Mouse (Mus musculus) brain, embryonic 18.5 days (tissue): Measurements from ENCODE around the gene Agbl3.

Experiments used
- DNase-seq: peaks from one replicate; pipeline ENCODE4 v3.0.0-alpha.2; 2012; ENCODE audit warnings: low read depth, low spot score

The Agbl3 gene

DNA sequence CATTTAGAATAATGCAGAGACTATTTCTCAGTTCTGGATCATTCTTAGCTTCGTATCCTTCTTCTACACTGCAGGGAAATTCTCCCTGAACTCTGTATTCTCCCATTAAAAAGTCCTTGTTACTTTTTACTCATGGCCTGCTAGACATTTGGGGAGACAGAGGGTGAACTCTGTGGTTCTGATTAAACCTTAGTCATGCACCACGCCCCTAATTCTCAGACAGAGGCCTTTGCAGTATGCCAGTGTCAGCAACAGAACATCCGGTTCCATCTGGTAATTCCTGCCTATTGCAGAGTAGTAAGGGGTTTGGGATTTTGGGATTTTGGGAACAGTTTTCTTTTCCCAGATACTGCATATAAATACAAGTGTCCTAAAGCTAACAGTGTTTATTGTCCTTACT is 16.6 kb downstream of the Agbl3 start:
- no peak for DNase-seq

DNA sequence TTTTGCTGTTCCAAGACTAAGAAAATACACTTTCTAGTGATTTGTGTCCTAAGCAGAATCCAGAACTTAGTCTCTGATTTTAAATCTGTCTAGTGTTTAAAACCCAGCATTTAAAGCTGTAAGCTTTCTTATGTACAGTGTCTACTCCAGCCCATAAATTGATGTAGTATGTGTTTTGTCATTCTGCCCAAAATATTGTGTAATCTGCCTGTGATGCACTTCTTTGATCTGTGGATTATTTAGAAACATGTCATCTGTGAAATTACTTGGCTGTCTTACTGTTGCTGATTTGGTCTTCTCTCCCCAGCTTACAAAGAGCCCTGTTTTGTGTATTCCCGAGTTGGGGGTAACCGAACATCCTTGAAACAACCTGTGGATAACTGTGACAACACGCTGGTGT is 17.7 kb downstream of the Agbl3 start:
- no peak for DNase-seq

DNA sequence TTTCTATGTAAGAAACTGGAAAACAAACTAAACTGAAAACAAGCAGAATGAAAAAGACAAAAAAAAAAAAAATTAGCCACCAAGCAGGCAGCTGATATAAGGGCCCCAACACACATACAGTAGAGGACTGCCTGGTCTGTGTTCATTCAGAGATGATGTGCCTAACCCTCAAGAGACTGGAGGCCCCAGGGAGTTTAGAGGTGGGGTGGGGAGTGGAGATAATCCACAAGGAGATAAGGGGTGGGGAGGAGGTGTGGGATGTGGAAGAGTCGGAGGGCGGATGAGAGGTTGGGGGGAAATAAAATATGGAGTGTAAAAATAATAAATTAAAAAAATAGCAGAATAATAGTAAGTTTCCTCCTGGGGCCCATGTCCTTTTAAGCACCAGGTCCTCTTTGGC is 25.4 kb downstream of the Agbl3 start:
- no peak for DNase-seq

DNA sequence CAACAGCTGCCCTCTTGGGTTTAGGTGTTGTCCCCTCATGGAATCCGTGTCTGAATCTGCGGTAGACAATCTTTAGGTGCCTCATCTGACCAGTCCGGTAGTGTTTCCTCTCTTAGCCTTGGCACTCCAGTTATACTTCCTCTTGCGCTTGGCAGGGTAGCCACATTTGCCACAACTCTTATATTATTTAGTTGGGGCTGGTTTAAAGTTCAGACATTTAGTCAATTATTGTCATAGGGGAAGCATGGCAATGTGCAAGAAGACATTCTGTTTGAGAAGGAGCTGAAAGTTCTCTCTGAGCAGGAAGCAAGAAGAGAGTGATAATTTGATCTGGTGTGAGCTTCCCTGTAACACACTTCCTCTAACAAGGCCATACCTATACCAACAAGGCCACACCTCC is 30.4 kb downstream of the Agbl3 start:
- no peak for DNase-seq

DNA sequence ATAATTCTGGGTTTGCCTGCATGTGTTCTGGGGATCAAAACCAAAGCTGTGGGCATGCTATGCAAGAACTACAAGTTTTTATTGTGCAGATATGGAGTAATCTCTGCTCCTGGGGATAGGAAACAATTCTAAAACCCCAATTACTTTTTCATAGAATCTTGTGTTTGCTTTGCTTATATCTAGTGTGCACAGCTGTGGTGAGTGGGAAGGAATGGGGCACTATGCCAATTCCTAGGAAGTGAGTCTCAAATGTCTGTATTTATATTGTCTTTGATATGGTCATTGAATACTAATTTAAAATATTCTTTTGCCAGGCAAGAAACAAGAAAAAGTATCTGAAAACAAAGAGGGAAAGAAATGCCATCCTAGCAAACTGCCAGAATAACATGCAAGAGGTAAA is 44.2 kb downstream of the Agbl3 start:
- no peak for DNase-seq

DNA sequence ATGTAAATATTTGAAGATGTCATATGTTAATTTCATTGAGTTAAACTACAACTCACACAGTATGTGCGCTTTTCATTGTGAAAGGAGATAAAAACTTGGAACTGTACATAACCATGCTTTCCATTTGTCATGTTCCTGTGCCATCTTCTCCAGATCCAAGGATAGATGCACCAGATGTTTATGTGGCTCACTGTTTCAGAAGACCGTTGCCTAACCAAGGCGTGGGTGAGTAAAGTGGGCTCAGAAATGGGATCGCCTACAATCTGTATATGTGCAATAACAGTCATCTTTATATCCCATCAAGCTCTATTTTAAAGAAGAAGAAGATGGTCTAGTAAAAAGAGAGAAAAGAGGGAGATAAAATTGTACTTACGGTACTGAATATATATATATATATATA is 52.1 kb downstream of the Agbl3 start:
- DNase-seq: no peak

DNA sequence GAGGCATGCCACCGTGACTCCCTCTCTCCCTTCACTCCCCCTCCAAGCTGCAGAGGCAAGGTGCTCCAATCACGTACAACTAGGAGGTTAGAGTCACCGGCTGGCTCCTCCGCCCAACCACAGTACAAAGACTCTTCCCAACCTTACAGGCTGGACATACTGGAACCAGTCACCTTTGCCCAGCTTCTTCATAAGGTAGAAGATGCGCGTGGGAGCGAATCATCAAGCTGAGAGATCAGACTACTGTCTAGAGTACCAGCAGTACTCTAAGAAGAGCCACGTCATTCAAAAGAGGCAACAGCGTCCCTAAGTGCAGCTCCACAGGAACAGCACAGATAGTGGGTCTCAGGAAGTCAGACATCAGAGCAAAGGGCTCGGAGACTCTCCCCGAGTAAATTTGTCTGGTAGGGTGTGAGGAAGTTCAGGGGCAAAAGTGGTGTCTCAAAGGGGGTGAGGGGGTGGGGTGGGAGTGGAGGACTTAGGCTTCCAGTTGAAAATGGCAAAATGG is 81.4 kb downstream of the Agbl3 start:
- no peak for DNase-seq

DNA sequence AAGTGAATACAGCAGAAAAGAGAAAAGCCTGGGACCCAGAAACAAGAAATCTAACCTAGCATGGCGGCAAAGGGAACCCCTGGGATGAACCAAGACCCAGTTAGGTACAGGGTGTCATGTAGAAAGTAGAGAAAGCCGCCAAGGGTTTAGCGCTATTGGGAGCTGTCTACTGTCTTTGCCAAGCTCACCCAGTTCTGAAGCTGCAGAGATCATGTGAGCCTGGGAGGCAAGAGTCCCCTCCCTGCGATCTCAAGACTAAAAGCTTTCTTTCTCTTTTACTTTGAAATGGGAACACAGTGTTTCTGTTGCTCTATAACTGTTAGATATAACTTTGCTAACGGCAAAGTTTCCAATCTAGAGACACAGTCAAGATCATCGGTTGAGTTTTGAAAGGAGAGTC is 82.1 kb downstream of the Agbl3 start:
- DNase-seq: no peak

DNA sequence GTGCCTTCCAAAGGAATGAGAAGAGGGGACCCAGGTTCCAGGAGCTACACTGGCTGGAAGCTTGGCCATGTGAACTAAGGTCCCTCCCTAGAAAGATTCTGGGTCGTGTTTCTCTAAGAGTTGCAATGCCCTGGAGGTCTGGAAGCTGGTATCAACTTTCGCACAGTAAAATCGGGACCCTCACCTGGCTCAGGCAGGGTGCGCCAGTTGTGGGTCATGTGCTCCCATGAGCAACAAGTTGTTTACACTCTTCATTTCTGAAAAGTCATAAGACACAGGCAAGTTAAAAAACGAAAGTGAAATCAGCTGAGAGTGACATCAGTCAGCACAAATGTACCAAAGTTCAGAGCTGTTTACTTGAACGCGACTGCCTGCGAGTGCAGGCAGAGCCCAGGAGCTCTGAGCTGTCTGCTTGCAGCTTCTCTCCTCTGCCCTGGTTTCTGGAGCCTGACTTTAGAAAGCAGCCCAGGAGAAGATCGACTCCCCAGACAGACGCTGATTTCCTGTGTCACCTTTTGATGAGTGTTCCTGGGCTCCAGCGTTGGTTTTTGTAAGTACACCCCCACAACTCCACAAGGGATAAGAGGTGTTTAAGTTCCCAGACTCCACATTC is 82.7 kb downstream of the Agbl3 start, which contains the start of gene Tmem140:
Gene Tmem140 (plus strand): TSS at position 356 of the 613 bp plus-strand sequence.
- no peak for DNase-seq

DNA sequence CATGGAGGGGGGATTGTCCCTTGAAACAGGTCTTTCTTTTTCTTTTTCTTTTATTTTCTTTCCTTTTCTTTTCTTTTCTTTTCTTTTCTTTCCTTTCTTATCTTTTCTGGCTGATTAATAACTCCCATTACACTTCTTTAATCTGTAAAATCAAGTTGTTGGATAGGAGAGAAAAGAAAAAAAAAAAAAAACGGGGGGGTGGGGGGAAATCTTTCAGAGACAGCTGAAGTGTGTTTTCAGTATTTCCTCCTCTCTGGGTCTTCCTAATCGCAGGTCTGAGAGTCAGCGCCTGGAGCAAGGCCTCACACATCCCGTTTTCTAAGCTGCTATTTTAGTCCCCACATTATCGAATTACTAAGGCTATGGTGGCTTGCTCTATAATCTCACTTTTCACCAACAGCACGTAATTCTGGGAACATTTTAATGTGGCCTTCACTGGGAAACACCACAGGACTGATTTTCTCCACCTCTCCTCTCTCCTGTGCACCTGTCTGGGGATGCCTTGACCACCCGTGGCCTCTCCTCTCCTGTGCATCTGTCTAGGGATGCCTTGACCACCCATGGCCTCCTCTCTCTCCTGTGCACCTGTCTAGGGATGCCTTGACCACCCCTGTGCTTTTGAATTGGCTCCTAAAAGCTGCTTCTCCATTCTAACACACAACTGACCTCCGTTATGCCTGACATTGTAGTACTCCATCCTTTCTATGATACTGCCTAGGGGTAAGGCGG is 83.7 kb downstream of the Agbl3 start:
- no peak for DNase-seq

DNA sequence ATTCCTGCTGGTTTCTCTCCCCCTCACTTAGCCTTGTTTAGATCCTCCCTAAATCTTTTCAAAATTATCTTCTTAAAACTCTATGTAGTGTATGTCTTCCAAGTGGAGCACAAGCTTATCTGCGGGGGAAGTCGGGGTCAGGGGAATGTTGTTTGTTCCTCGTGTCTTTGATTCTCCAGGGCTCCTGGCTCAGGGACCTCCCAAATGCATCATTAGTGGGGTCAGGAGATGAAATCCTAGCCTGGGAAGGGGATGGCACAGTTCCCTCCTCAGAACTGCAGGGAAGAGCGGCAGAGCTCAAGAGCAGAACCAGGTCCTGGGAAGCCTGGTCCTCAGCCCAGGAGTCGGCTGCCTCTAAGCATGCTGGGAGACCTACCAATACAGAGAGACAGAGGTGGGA is 85.0 kb downstream of the Agbl3 start:
- DNase-seq: no peak

DNA sequence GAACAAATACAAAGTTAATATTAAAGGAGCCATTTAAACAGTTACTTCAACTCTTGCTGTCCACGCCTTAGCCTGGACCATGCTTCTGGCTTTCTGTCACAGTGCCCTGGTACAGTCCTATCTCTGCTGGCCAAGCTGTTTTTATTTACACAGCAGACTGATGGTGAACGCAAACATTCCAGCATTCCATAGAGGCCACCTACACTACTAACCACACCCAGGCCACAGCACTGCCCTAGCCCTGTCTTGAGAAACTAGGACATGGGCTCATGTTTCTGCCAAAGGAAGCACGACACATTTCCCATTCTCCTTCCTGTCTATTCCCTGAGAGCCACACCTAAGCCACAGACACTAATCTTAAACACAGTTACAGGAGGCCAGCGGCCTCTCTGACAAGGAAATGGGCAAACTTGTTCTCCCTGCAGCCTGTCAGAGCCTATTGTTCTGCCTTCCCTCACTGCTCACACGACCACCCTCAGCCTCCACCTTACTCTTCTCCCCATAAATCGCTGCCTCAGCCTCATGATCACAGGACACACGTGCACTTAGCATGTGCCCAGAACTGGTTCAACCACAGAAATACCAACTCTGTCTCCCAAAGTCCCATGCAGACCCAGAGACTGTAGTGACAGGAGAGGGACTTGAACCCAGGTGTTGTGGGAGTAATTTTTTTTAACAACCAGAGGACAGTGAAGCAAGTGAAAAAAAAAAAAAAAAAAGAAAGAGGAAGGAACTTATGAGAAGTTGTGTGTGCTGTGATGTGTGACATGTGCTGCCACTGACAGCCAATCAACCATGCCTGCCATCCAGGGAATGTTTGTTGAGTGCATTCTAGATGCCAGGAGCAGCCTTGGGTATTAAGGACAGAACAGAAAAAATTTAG is 85.7 kb downstream of the Agbl3 start:
- DNase-seq: no peak

DNA sequence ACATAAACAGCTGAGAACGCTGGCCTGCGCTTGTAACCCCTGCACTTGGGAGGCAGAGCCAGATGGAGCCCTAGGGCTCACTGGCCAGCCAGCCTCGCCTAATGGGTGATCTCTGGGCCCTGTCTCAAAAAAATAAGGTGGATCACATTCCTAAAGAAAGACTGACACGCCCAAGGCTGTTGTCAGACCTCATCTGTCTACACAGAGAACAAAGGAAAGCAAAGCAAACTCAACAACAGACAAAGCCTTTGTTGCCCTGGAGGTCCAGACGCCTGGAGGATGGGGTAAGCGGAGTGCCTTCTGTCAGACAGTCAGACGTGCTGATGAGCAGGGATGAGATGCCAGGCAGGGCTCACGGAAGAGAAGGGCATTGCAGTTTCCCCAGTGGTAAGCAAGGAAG is 86.6 kb downstream of the Agbl3 start:
- DNase-seq: no peak

DNA sequence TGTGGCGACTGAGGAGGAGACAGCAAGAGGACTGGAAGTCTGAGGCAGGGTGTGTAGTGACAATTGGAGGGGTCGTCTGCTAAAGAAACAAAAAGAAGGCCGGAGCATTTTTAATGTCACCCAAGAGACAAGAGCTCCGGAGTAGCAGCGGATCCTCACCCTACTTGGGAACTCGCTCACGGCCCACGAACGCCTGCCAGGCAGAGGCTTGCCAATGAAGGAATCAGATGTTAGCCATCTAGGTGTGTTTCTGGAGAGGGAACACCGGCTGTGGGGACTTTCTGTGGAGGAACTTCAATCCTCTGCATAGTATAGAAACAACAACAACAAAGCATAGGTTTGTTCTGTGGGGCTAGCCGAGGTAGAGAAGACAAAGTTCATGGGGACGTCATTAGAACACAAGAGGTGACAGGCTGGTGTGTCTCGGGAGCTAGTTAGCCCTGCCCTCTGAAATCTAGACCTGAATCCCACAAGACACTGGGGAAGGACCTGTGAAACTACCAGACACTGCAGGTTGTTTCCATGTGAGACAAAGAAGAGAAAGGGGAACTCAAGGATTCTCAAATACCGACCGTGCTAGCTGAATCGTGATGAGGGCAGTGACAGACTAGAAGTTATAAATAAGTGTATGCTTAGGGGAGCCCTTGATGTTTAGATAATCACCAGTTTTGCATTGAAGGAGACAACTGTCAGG is 87.2 kb downstream of the Agbl3 start:
- no peak for DNase-seq

DNA sequence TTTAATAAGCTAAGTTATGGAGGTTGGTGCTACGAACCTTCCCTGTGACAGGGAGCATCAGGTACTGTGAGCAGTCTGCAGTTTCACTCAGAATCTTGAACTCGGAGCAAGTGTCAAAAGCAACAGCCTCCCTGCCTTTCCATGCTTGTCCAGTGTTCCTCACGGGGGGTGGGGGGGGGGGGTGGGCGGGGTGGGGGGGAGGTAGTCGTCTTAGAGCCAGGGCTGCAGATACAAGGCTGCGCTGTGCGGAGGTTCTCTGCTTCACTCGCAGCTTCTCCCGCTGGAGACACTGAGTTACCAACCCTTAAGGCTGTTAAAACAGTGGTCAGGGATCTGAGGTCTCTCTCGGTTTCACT is 87.7 kb downstream of the Agbl3 start:
- DNase-seq: no peak

DNA sequence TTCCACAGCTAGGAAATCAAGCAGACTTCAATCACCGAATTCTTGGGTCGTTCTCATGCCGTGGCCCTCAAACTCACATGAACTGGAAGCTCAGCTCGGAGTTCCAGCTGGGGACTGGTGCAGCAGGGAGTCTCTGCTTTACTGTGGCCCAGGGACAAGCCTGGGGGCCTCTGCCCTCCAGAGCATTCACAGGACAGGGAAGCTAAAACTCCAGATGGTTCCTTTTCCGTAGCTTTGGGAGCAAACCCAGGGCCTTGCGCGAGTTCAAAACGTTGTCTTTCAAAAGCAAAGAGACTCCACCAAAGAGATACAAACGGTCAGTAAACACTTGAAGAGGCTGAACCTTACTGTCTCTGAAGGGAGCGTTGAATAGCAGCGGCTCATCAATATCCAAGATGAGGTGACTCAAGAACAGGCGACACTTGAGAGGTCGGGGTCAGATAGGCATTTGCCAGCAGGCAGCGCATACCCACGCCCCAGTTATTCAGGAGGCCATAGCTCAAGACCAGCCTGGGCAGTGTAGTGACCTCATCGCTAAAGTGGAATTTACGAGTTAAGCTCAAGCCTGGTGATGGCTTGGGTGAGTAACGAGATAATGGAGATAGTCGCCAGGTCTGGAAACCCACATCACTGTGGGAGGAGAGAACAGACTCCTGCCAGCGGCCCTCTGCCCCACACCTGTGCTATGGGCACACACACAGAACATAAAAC is 88.4 kb downstream of the Agbl3 start:
- DNase-seq: no peak

DNA sequence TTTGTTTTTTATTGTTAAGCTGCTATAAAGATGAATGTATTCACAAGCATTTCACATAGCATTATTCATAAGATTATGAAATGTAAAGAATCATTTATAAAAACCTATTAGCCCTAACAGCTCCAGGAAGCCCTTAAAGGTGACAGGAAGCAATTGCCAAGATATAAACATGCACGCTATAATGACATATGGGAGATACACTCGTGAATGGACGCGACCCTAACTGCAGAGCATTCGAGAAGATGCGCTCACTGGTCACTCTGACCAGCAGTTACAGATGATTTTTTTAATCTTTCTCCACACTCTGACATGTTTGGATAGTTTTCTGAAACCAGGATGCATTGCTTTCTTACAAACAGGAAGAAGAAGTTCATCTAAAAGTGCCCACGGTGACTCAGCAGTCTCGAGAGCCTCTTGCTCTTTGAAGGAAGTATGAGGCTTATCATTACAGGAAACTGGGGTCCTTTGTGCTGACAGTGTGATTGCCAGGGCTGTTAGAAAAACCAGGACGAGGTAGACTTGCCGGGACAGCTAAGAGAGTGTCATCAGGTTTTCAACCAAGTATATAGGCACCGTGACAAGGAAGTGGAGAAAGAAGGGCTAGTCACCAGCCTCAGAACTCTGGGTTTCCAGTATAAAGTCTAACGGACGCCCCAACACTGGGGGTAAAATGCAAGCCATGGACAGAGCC is 89.1 kb downstream of the Agbl3 start:
- DNase-seq: no peak

DNA sequence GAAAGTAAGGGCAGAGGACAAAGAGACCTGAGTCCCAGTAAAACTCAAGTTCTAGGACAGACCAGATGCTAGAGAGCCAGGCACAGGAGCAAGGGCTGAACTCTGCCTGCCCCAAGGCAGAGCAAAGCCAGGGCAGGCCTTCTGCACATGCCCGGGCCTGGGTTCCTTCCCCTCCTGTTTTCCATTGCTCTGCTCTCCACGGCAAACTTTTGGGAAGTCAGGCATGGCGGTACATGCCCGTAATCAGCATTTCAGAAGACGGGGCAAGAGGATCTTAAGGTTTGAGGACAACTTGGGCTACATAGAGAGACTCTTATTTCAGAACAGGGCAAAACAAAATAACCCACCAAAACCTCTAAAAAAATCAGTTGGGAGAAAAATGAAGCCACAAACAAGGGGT is 89.9 kb downstream of the Agbl3 start:
- no peak for DNase-seq

DNA sequence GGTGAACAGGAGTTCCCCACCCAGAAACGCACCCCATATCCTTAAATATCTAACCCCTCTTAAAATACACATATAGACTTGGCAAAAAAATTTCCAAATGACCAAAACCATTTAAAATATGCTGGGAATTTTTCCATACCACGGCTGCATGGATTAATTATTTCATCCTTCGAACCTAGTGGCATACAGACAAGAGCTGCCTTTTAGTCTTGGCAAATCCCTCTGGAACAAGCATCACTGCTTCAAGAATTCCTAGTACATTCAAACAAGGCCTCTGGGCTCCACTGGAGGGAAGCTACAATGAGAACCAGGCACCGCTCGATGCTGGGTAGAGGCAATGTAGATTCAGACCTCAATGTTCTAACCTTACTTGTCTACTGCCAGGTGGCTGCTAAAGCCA is 90.5 kb downstream of the Agbl3 start:
- DNase-seq: no peak

DNA sequence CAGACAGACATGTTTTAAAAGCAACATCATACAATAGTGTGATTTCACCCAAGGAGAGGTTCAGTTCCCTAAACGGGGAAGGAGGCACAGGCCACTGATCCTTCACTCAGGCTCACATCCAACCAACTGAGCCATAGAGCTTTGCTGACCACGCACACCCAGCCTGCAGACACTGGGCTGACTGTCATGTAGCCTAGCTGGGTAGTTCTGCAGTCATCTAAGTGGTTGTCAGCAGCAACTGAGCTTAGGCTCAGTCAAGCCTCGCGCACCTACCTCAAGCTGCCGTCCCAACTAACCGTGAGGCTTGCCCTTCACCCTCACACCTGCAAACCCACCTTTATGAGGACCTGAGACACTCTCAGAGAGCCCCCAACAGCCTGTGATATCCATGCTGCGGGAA is 91.7 kb downstream of the Agbl3 start:
- no peak for DNase-seq

DNA sequence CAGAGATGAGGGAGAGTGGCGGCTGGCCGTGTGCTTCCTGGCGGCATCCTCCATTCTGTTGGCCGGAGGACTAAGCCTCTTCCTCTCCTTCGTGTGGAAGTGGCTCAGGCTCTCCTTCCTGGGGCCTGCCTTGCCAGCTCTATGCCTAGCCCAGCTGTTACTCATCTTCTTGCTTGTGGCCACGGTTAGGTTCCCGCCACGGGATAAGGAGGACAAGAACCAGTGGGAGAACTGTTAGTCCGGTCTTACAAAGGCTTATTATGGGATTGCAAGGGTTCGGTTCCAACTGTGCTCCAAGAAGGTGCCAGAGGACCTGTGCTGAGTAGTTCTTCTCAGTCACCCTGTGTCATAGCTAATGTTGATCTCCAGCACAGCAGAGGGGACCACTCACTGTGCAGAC is 92.6 kb downstream of the Agbl3 start:
- no peak for DNase-seq
